Mouse (Mus musculus) lung, postnatal 10 days (tissue): ENCODE measurements around the gene Rapgef4.

Experiments used
- DNase-seq: peaks from one replicate; pipeline ENCODE4 v3.0.0; 2021

Rapgef4 gene

DNA sequence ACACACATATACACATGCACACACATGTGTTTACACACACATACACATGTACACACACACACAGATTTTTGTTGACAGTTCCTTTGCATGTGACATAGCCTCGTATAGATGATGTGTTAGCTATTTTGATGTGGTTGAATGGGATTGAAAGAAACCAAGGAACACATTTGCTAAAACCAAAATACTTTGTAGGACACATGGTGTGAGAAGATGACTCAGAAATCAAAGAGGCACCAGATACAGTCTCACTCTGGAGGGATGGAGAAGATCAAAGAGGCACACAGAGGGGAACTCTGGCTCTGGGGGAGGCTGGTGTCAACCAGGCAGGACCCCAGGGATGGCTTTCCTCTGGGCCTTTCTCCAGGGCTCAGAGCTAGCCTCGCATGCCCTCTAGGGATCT is 4.7 kb downstream of the Rapgef4 start:
- no peak for DNase-seq

- peak; percentile 26 for DNase-seq
Measured at GRCm38 (mm10) chr2:71986276-71986848, 5.3 kb downstream of the Rapgef4 start.

GRCm38 (mm10) chr2:71988572-71988971 is 7.5 kb downstream of the Rapgef4 start:
- DNase-seq = peak; percentile 27

DNA sequence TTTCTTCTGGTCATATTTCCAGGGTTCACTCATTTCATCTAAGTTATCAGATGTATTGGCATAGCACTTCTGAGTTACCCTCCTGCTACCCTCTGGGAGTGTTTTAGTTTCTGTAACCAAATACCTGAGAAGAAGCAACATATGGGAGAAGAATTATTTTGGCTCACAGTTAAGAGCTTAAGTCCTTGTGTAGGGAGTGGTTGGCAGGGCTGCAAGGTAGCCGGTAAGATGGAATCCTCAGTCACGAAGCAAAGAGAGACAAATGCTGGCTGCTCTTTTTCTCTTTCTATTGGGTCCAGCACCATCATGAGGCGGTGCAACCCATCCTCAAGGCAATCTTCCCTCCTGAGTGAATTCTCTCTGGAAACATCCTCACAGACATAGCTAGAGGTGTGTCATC is 11.1 kb downstream of the Rapgef4 start:
- no peak for DNase-seq

DNA sequence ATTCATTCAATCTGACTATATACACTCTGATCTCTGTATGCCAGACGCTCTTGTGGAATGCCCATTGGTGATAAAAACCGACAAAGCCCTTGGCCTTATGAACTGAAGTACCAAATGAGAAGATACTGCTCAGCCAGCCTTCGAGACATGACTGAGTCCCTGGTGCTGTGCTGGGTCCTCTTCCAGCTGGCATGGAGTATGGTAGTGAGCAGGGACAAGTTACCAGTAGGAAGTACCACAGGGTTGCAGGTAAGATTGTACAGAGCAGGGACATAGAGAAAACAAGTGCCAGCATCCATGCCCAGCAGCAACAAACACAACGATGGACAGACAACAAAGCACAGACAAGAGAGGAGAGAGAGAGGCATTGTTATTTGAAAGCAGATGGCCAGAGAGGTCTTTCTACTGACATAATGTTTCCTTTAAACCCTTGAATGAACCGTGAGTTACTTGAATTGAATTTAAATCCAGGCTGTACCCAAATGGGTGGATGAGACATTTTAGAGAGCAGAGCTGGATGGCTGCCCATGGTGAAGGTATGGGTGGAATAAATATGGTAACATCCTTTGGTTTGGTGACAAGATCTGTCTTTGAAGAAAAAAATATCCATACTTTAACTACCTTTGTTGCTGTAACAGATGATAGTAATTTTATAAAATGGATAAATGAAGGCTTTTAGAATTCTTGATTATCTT is 12.8 kb downstream of the Rapgef4 start:
- DNase-seq = no peak

DNA sequence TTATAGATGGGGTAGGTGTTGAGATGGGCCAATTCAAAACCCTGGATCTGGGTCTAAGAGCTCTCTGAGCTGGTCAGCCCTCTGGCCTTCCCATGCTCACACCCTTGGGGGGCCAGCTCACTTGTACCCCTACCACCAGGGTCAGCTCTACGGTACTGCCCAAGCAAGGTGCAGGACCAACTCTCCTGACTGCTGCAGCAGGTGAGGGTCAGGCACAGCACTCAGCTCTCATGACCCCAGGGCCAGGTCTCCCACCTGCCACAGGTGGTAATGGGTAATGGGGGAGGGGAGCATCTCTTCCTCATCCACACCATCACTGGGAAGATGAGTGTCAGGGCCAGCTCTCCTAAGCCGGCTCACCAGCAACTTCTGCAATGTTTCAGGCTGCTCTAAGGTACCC is 17.5 kb downstream of the Rapgef4 start:
- no peak for DNase-seq

- no peak for DNase-seq
Measured at GRCm38 (mm10) chr2:72000102-72000501, 19.1 kb downstream of the Rapgef4 start.

DNA sequence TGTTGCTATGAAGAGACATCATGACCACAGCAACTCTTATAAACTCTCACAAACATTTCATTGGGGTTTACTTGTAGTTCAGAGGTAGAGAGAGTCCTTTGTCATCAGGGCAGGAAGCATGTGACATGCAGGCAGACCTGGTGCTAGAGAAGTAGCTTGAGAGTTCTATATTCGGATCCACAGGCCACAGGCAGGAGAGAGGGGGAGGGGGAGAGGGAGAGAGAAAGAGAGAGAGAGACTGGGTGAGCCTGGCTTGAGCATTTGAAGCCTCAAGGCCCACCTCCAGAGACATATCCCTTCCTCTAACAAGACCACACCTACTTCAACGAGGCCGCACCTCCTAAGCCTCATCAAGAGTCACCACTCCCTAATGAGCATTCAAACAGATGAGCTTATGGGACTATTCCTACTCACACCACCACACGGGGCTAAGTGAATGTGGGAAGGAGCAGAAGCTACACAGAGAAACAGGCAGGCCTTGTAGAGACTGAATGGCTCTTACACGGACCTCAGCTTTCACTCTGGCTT is 21.9 kb downstream of the Rapgef4 start:
- no peak for DNase-seq

DNA sequence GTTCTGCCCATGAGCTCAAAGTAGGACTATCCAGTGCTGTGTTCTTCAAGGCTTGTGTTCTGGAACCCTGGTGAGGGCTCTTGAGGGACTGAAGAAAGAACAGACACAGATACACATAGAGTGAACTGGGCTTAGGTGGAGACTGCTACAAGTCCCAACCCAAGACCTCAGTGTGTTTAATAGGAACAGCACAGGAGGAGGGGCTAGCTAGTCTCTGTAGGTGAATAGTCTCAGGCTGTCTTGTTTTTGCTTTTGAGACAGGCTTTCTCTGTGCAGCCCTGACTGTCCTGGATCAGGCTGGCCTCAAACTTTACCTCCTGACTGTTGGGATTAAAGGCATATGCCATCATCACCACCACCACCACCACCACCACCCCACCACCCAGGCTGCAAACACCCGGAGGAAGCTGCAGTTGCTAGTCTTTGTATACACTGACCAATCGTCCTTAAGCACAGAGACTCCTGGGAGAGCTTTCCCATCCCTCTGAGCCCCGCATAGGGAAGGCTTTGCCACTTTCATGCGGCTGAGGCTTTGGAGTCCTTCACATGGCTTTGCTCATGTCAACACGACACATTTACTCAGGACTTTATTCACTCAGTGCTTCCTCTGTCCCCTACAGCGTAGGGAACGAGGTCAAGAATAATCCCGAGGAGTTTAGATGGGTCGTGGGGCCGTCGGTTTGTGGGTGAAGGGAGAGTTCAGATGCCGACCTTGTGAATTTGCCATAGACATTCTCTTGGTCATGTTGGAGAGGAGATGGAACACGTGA is 22.9 kb downstream of the Rapgef4 start:
- no peak for DNase-seq

- DNase-seq = no peak
Measured at GRCm38 (mm10) chr2:72005051-72005450, 24.0 kb downstream of the Rapgef4 start.

DNA sequence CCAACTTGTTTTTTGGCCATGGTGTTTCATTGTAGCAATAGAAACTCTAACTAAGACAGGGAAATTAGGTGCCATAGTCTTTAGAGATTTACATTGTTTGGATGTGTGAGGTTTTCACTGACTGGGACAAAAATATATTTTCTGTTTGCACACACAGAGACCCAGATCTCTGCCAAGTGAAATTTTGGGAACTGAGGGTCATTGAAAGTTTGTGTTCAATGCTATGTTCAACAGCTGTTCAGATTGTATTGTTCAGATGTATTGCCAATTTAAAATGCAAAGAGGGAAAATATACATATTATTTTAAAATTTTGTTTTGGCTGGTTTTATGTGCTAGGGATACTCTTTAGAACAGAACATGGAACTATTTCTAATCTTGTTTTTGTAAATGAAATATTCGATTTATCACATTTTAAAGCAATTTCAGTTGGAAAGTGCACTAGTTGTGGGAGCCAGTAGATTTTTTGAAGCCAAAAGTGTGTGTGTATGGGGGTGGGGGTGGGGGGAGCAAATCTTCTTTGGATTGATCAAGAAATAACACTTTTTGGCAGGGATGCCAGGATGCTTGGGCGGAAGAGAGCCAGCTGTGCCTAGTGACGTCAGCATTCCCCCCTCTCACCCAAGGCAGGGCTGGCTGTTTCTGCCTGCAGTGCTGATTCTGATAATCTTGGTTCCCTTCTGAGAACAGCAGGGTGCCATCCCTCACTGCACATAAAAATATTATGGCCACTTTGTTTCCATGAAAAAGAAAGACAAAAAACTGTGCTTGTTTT is 28.6 kb downstream of the Rapgef4 start:
- peak; percentile 79 for DNase-seq

DNA sequence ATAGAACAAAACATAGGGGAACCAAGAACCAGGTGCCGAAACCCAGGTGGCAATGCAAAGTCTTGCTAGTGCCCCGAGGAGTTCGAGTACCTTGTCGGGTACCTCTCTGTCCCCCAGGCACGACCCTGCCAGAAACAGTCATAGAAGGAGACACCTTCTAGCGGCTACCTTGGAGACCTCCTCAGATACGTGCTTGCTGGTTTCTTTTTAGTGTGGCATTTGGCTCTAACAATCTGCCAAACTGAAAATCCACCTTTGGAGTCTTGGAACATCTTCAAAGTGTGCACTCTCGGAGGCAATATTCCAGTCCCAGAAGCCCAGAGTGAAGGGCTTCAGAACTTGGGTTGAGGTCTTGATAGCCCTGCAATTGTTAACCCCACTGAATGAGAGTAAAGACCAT is 34.3 kb downstream of the Rapgef4 start:
- DNase-seq = no peak

DNA sequence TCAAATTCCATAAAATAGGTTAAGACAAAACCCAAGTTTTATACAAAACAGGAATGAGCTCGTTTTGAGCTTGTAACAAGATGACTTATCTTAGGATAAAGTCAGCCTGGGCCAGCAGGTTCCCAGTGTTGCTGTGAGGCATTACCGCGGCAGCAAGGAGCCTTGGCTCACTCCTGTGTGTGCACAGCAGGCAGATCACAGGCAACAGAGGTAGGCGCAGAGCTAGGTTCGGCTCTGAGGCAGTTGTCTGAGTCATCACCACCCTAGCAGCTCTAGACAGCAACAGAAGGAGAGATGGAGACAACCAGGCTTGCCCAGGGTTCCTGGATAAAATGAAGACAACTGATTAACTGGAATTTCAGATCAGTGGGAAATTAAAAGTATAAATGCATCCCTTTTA is 35.0 kb downstream of the Rapgef4 start:
- no peak for DNase-seq

DNA sequence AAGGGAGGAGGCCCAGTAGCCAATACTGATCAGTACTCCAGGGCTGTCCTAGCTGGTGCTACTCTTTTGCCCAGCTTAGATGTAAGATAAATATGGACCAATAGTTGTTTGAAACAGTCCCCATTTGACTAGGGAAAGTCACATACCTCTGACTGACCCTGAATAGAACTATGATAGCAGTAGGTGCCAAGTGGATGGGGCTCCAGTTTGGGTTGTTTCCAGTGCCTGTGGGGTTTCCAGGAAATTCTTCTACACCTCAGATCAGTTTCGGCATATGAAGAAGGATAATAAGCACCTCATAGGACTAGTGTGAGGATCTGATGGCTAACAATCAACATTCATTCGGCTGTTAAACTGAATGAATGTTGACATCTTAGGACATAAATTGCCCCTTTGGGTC is 36.1 kb downstream of the Rapgef4 start:
- no peak for DNase-seq

GRCm38 (mm10) chr2:72018736-72019135 is 37.7 kb downstream of the Rapgef4 start:
- DNase-seq = no peak

DNA sequence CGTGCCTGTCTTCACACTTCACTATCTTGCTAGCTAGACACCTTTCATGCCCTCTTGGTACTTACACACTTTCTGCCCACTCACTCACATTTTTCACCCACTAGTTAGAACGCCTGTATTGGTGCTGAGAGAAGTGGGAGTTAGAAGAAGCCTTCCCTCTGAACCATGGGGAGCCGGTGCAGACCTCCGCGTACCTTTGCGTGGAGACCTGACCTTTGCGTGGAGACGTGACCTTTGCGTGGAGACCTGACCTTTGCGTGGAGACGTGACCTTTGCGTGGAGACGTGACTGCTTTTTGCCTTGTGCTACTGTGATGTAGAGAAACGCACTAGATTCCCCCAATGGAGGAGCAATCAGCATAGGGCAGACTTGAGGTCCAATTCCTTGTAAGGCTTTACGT is 39.7 kb downstream of the Rapgef4 start:
- no peak for DNase-seq

DNA sequence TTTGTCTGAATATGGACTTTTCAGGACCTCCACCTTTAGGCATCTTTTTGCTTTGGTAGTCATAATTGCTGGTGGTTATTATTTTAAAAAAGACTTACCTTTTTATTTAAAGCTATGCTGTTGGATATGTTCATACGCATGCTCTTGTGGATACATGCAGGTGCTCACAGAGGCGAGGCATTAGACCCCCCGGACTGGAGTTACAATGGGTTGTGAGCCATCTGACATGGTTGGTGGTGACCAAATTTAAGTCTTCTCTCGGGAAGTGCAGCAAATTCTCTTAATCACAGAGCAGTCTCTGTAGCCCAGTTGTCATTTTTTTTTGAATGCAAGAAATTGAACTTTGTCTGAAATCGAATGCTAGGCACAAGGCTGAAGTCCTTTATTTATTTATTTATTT is 40.4 kb downstream of the Rapgef4 start:
- DNase-seq = no peak

DNA sequence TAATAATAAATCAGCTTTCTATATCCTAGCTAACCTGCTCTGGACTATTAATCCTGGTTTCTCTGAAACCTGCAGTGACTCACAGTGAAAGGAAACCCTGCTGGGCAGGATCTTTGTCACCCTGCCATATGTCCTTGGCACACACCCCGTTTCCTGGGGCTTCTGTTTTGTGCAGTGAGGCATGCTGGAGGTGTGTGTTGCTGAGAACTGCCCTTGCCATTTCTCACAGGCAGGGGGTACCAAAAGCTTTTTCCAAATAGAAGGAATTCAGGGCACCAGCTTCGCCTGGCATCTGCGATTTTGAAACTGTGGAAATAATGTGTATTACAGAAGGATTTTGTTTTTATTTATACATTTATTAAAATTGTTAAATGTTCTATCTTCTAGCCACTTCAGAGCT is 40.8 kb downstream of the Rapgef4 start:
- peak; percentile 36 for DNase-seq

GRCm38 (mm10) chr2:72023791-72024190 is 42.8 kb downstream of the Rapgef4 start:
- no peak for DNase-seq

- DNase-seq = no peak
Measured at GRCm38 (mm10) chr2:72025660-72026059, 44.6 kb downstream of the Rapgef4 start.

DNA sequence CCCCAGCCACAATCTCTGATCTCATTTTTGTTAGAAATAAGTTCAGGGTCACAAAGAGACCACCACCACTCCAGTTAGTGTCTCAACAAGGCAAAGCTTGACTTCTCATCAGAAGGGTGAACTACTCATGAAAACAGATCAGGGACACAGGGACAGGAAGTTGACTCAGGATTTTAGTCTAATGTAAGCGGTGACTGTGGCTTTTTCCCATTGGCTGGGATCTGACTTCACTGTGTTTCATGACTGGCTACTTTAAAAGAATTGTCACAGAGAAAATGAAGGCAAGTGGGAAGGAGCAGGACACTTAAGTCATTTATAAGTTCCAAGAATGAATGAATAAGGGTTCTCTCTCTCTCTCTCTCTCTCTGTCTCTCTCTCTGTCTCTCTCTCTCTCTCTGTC is 45.5 kb downstream of the Rapgef4 start:
- DNase-seq = no peak

- no peak for DNase-seq
Measured at GRCm38 (mm10) chr2:72029081-72029480, 48.0 kb downstream of the Rapgef4 start.

GRCm38 (mm10) chr2:72029586-72030144 is 48.6 kb downstream of the Rapgef4 start:
- DNase-seq = no peak
